Mouse (Mus musculus) testis, postnatal 14 days (tissue): ENCODE results near the gene Plxnb1.

Source experiments
- DNase-seq: peaks from one replicate; pipeline ENCODE4 v3.0.0; 2021; ENCODE audit warnings: low spot score

Plxnb1 gene

GRCm38 (mm10) chr9:109161941-109162340 lies 66.8 kb downstream of the Plxnb1 start, which contains the start of gene Fbxw21:
Gene Fbxw21 (minus strand): TSS chr9:109162041.
- DNase-seq: no peak

GRCm38 (mm10) chr9:109167316-109167715 lies 72.1 kb downstream of the Plxnb1 start:
- DNase-seq: peak; percentile 23
